15 mouse cellular contexts compared by ENCODE assay signal in the genomic region with DNA sequence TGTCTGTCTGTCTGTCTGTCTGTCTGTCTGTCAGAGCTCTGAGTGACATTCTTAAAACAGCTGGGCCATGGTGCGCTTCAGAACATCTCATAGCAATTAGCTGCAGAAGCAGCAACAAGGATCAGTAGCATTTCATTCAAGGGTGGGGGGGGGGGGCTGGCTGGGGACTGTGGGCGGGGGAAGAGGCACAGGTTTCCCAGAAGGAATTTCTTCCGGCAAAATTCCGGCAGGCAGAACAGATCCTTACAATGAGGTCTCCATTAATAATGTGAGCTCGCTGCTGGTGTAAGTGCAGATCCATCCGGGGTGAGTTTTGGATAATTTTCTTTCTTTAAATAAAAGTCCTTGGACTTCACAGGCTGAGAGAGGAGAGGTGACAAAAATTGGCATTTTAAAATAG. TPM values are rescaled to one million over a fixed set of nuclear protein-coding genes. Genes with fewer than 3 reads are reported as not detected.
A peak's percentile ranks its signal among the peaks of the same experiment; 100 is the strongest.
DNase-seq lines count a peak whose midpoint lies in the region; ATAC-seq and TF ChIP-seq lines count a peak whose summit lies in the region.
"Had no signal": no experiment of that assay in that cellular context is flagged by ENCODE, and none has a peak within 500 bp of the region (broad histone marks: within the 10 kb centered on the region; RNA-seq: fewer than 3 reads in every experiment).

No protein-coding gene starts in this region.

- no peaks in the 10 kb centered on the region for H3K27me3 ChIP-seq in midbrain, embryonic 13.5 days
- H3K27me3 ChIP-seq in midbrain, embryonic 10.5 days (ENCODE audit: low read depth, poor library complexity, severe bottlenecking): no peaks in the 10 kb centered on the region
- no peaks in the 10 kb centered on the region for H3K27me3 ChIP-seq in hindbrain, postnatal 0 days (ENCODE audit: insufficient read depth, low read length)
- H3K27me3 ChIP-seq: megakaryocyte, embryonic 14.5 days had no signal

- no peaks in the 10 kb centered on the region for H3K36me3 ChIP-seq in midbrain, embryonic 13.5 days
- no peaks in the 10 kb centered on the region for H3K36me3 ChIP-seq in midbrain, embryonic 10.5 days
- no peaks in the 10 kb centered on the region for H3K36me3 ChIP-seq in hindbrain, postnatal 0 days (ENCODE audit: insufficient read depth, low read length)

- WGBS in midbrain, embryonic 13.5 days: 8% methylated on average over 6 of the region's 6 CpGs
- WGBS in midbrain, embryonic 10.5 days: 17% methylated on average over 6 of the region's 6 CpGs
- 9% methylated on average over 6 of the region's 6 CpGs for WGBS in hindbrain, postnatal 0 days

- no peak for DNase-seq in gastrocnemius, adult 2 months
- DNase-seq in gastrocnemius, postnatal 25 days: no peak
- no peak for DNase-seq in midbrain, embryonic 10.5 days (ENCODE audit: low spot score)
- no peak for DNase-seq in hindbrain, postnatal 0 days (ENCODE audit: low spot score)
- DNase-seq in retina, postnatal 1 day: peak; percentile 35
- DNase-seq in frontal cortex, postnatal 25 days (ENCODE audit: low spot score in 2 of 2): no peak
- DNase-seq in kidney, adult 18-20 months: no peak
- DNase-seq: adrenal gland, adult 2 months; liver, postnatal 0 days had no signal

- peaks cover 38% of the 10 kb centered on the region for H3K4me1 ChIP-seq in midbrain, embryonic 13.5 days (replicated peaks)
- peaks cover 38% of the 10 kb centered on the region for H3K4me1 ChIP-seq in midbrain, embryonic 10.5 days
- H3K4me1 ChIP-seq in hindbrain, postnatal 0 days (ENCODE audit: insufficient read depth, low read length): peaks cover 9% of the 10 kb centered on the region

- H3K27ac ChIP-seq in gastrocnemius, adult 2 months: peak overlapping the region; percentile 78
- H3K27ac ChIP-seq in midbrain, embryonic 13.5 days: no peak overlapping the region
- H3K27ac ChIP-seq in midbrain, embryonic 10.5 days (replicated peaks): no peak overlapping the region
- no peak overlapping the region for H3K27ac ChIP-seq in hindbrain, postnatal 0 days

- H3K4me2 ChIP-seq in midbrain, embryonic 13.5 days (replicated peaks): peak overlapping the region; percentile 32; the same call in 1 of the 2 replicates
- peak overlapping the region; percentile 40 for H3K4me2 ChIP-seq in hindbrain, postnatal 0 days (ENCODE audit: low read depth, low read length)

- ATAC-seq in midbrain, embryonic 13.5 days: no peak
- no peak for ATAC-seq in hindbrain, postnatal 0 days
- ATAC-seq: inflammation-experienced regulatory T-cells, adult 6 months; liver, postnatal 0 days had no signal

- no peaks in the 10 kb centered on the region for H3K9me3 ChIP-seq in midbrain, embryonic 13.5 days
- H3K9me3 ChIP-seq in midbrain, embryonic 10.5 days (replicated peaks): no peaks in the 10 kb centered on the region
- H3K9me3 ChIP-seq in hindbrain, postnatal 0 days (ENCODE audit: low read length): no peaks in the 10 kb centered on the region
- H3K9me3 ChIP-seq: megakaryocyte, embryonic 14.5 days had no signal

- intact Hi-C loops in gastrocnemius, adult 2 months (cut with DNase I): no loop called here

- no peak overlapping the region for H3K9ac ChIP-seq in midbrain, embryonic 13.5 days (replicated peaks)
- no peak overlapping the region for H3K9ac ChIP-seq in hindbrain, postnatal 0 days (replicated peaks; ENCODE audit: low read length)
- H3K9ac ChIP-seq: liver, postnatal 0 days had no signal

- no peak for TF ChIP-seq CTCF in gastrocnemius, adult 2 months (IDR thresholded peaks at IDR 0.05)
- no peak for TF ChIP-seq CTCF in hindbrain, postnatal 0 days (IDR thresholded peaks at IDR 0.05; ENCODE audit: low read depth)

- peak overlapping the region; percentile 11; the same call in 1 of the 2 replicates for H3K4me3 ChIP-seq in gastrocnemius, adult 2 months
- no peak overlapping the region for H3K4me3 ChIP-seq in midbrain, embryonic 13.5 days (replicated peaks)
- H3K4me3 ChIP-seq in midbrain, embryonic 10.5 days: no peak overlapping the region
- no peak overlapping the region for H3K4me3 ChIP-seq in hindbrain, postnatal 0 days (ENCODE audit: low read length)
- H3K4me3 ChIP-seq: megakaryocyte, embryonic 14.5 days had no signal

RNA-seq across cellular contexts. Expression of a gene that starts 40.0 kb away (rescaled TPM):
- total RNA-seq in gastrocnemius, adult 2 months (2021): 100 to 1,000 TPM; 118 to 153 TPM
- total RNA-seq in gastrocnemius, postnatal 25 days (2021): 100 to 1,000 TPM in 1 of 2 experiments, 10 to 100 TPM in 1; 97.8 to 120 TPM
- polyA plus RNA-seq in midbrain, embryonic 13.5 days (2015; fragmentation: Nextera tagmentation; extraction: Ambion mirVana): 35.0 and 36.1 TPM in 2 replicates
- polyA plus RNA-seq in midbrain, embryonic 10.5 days (2016; fragmentation: Nextera tagmentation; extraction: Ambion mirVana): 29.6 and 34.5 TPM in 2 replicates
- total RNA-seq in hindbrain, postnatal 0 days (2014; rRNA removed): 47.7 and 60.6 TPM in 2 replicates
- 39.3 and 47.6 TPM in 2 replicates for polyA plus RNA-seq in hindbrain, postnatal 0 days (2015; fragmentation: Nextera tagmentation; extraction: Ambion mirVana)

RNA-seq across cellular contexts. Expression of a gene that starts 49.9 kb away (rescaled TPM):
- not detected for total RNA-seq in gastrocnemius, adult 2 months (2021)
- total RNA-seq in gastrocnemius, postnatal 25 days (2021): not detected
- polyA plus RNA-seq in midbrain, embryonic 13.5 days (2015; fragmentation: Nextera tagmentation; extraction: Ambion mirVana): not detected in 2 replicates
- not detected in 2 replicates for polyA plus RNA-seq in midbrain, embryonic 10.5 days (2016; fragmentation: Nextera tagmentation; extraction: Ambion mirVana)
- not detected in 2 replicates for total RNA-seq in hindbrain, postnatal 0 days (2014; rRNA removed)
- not detected in 2 replicates for polyA plus RNA-seq in hindbrain, postnatal 0 days (2015; fragmentation: Nextera tagmentation; extraction: Ambion mirVana)
- total RNA-seq: left cerebral cortex, postnatal 25 days had no signal
- polyA plus RNA-seq: gonadal fat pad, adult 2 months; inflammation-experienced regulatory T-cells, adult 6 months; large intestine, adult 2 months had no signal
